Mouse (Mus musculus) MEL (cell line): ENCODE measurements around the gene Ddb1.

ENCODE experiments used
- CHD2 ChIP-seq: IDR thresholded peaks from 2 replicates; pipeline ENCODE4 v1.6.1; 2011; ENCODE audit warnings: low read length, improper control_type of control experiment
- CTCF ChIP-seq, 3 experiments: IDR thresholded peaks in 2 of 3; conservative IDR thresholded peaks in 1 of 3; 2 replicates each; pipeline ENCODE4 v1.5.1; 2011 to 2012; ENCODE audit warnings: low read length in 3 of 3, low read depth in 2 of 3, mild to moderate bottlenecking in 2 of 3, improper control_type of control experiment in 1 of 3, inconsistent platforms in 1 of 3, mixed read lengths in 1 of 3, moderate library complexity in 1 of 3; ENCODE audit not compliant: control insufficient read depth in 1 of 3, insufficient read depth in 1 of 3, poor library complexity in 1 of 3, severe bottlenecking in 1 of 3
- POLR2AphosphoS2 ChIP-seq: IDR thresholded peaks from 2 replicates; pipeline ENCODE4 v1.6.1; 2011; ENCODE audit warnings: low read length, improper control_type of control experiment

GRCm38 (mm10) chr19:10658406-10658805 lies 53.3 kb downstream of the Ddb1 start:
- no peak for TF ChIP-seq CTCF (IDR thresholded peaks at IDR 0.05 in 2 of 3, conservative IDR thresholded peaks at IDR 0.05 in 1 of 3; ENCODE audit: control insufficient read depth in 1 of 3, insufficient read depth in 1 of 3, low read depth in 2 of 3, low read length in 3 of 3, poor library complexity in 1 of 3, severe bottlenecking in 1 of 3)
- no peak for TF ChIP-seq CHD2
- no peak for TF ChIP-seq POLR2AphosphoS2
